Mouse (Mus musculus): ENCODE results near the gene Abi3.
A peak's percentile ranks its signal among the peaks of the same experiment; 100 is the strongest.

Abi3 gene

GRCm38 (mm10) chr11:95826317-95827167, 15.7 kb downstream of the Abi3 start:
- no peak for DNase-seq (ENCODE audit: low read depth, low spot score)

GRCm38 (mm10) chr11:95825625-95826024, 16.7 kb downstream of the Abi3 start:
- DNase-seq (ENCODE audit: low read depth, low spot score): no peak

GRCm38 (mm10) chr11:95824877-95825243, 17.4 kb downstream of the Abi3 start:
- no peak for DNase-seq (ENCODE audit: low read depth, low spot score)

DNA sequence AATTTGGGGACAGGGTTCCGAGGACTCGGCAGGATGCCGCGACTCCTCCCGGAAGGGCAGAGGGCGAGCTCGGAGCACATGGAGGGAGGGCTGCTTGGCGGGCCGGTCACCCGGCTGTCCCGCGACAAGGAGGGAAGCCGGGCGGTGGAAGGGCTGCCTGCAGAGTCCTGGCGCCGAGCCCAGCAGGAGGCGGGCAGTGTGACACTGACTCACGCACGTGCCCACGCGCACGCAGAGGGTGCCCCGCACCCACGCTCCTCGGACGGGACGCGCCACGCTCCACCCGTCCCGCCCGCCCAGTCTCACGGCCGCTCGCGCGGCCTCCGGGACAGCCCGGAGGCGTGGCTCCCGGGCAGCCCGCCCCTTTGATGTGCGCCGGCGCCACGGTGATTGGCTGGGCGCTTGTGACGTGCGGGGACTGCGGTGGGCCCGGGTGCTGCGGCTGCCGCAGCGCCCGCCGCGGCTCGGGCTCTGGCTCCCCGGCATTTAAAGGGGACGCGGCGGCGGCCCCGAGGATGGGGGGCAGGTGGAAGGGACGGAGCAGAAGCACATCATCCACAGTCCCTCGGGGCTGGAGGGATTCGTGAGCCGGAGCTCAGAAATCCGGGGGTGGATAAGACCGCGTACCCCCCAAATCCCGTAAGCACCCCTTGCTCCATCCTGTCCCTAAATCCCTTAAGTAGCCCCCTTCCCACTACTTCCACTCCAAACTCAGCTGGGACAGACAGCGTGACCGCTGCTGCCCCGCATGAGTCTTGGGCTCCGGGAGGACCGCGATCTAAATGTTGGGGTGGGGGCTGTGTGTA, 18.0 kb downstream of the Abi3 start, which contains the start of gene Phospho1:
Gene Phospho1, plus strand, starts transcription at position 429 of the 806 bp plus-strand sequence.
- DNase-seq (ENCODE audit: low read depth, low spot score): peak; percentile 67

- no peak for DNase-seq (ENCODE audit: low read depth, low spot score)
Observed at GRCm38 (mm10) chr11:95822437-95822836, 19.8 kb downstream of the Abi3 start.

- DNase-seq (ENCODE audit: low read depth, low spot score): no peak
Observed at GRCm38 (mm10) chr11:95821511-95821910, 20.8 kb downstream of the Abi3 start.

- no peak for DNase-seq (ENCODE audit: low read depth, low spot score)
Observed at GRCm38 (mm10) chr11:95819138-95819537, 23.1 kb downstream of the Abi3 start.

- no peak for DNase-seq (ENCODE audit: low read depth, low spot score)
Observed at GRCm38 (mm10) chr11:95815412-95815811, 26.9 kb downstream of the Abi3 start.

GRCm38 (mm10) chr11:95814857-95815256, 27.4 kb downstream of the Abi3 start:
- no peak for DNase-seq (ENCODE audit: low read depth, low spot score)

DNA sequence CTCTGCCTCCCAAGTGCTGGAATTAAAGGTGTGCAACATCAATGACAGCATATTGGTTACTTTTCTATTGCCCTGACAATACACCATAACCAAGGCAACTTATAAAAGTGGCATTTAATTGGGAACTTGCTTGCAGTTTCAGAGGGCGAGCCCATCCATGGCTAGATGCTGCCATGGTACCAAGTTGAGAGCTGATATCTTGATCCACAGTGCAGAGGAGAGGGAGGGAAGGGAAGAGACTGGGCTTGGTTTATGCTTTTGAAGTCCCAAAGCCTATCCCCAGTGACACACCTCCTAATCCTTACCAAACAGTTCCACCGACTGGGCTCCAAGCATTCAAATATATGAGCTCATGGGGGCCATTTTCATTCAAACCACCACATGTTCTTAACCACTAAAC, 28.2 kb downstream of the Abi3 start:
- DNase-seq (ENCODE audit: low read depth, low spot score): no peak

DNA sequence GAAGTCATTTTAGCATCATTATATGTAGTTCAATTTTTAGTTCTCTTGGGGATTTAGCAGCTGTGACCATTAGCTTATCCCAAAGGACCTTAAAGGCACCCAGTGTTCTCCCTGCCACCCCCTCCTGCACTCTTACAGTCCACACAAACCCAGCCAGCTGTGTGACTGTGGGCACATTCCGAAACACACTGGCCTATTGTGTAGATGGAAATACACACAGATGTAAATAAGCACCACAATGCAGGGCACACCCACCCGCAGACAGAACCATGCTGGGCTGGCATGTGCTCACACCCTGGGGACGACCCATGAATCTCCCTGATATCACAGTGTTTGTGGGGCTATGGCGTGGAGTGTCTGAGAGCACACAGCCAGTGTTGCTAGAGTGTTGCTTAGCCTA, 30.1 kb downstream of the Abi3 start:
- DNase-seq (ENCODE audit: low read depth, low spot score): peak; percentile 43

DNA sequence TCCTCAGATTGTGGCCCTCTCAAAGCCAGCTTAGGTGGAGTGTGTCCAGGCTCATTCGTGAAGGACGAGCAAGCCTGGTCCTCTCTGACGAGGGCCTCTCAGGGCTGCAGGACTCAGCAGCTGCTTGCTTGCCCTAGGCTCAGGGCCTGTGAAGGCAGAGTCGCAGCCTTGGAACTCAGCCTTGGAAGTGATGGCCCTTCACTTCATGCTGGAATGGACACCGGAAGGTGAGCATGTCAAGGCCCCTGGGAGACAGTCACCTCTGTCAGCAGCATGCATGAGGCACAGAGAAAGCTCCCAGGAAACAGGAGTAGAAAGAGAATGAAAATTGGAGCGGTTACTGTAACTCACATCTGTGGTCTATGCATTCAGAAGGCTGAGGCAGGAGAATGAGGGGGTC, 30.5 kb downstream of the Abi3 start:
- no peak for DNase-seq (ENCODE audit: low read depth, low spot score)

GRCm38 (mm10) chr11:95810828-95811227, 31.4 kb downstream of the Abi3 start:
- no peak for DNase-seq (ENCODE audit: low read depth, low spot score)

DNA sequence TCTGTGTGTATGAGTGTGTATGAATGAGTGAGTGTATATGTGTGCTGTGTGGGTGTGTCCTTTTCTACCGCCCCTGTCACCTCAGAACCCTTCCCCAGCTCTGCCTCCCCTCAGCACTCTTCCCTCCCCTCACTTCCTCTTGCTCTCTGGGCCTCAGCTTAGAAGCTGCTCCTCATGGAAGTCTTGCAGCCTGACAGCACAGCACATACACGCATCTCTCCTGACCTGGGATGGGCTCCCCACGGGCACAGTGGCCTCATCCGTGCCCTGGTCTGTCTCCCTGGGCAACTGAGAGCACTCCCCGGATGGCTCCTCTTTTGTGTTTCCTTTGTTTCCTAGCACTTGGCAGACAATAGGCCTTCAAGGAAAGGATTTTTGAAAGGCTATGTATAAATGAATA, 32.7 kb downstream of the Abi3 start:
- no peak for DNase-seq (ENCODE audit: low read depth, low spot score)

DNA sequence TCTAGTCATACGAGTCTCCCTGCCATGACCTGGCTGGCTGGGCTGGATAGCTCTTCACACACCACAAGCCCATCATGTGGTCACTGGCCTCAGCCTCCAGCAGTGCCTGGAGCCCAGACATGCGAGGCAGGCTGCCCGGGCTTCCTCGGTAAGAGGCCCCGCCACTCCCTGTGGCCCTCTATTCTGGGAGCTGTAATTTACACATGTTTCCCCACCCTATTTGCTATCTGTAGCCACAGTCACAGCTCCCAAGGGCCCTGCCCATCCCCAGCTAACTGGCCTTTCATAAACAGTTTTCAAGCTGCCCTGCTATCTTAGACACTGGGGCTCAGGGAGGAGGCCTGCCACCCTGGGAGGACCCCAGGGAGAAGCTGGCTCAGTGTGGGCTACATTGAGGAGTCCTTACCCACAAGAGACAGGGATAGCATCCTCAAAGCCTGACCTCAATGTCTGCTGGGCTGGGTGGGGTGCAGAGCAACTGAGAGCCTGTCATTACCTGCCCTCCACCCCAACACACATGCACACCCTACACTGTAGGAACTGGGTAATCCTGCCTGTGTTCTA, 33.7 kb downstream of the Abi3 start:
- no peak for DNase-seq (ENCODE audit: low read depth, low spot score)

GRCm38 (mm10) chr11:95807884-95808283, 34.4 kb downstream of the Abi3 start:
- no peak for DNase-seq (ENCODE audit: low read depth, low spot score)

DNA sequence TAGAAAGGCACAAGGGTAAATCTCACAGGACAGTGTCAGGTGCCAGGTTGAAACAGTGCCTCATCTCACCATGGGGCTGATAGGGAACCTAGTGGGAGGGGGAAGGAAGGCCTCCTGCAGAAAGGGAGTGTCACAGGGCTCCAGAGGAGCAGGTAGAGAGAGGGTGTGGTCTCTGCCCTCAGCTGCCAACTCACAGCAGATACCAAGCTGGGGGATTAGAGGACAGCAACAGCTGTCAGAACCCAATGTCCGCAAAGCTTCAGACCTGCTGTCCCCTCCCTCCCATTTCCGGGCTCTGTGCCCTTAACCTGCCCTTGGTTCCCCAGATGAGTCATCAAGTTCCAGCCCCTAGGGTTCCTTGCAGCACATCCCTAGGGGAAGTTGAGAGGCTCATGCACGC, 36.7 kb downstream of the Abi3 start:
- DNase-seq (ENCODE audit: low read depth, low spot score): no peak

GRCm38 (mm10) chr11:95805010-95805409, 37.3 kb downstream of the Abi3 start:
- DNase-seq (ENCODE audit: low read depth, low spot score): no peak

GRCm38 (mm10) chr11:95795582-95795981, 46.7 kb downstream of the Abi3 start:
- no peak for DNase-seq (ENCODE audit: low read depth, low spot score)

DNA sequence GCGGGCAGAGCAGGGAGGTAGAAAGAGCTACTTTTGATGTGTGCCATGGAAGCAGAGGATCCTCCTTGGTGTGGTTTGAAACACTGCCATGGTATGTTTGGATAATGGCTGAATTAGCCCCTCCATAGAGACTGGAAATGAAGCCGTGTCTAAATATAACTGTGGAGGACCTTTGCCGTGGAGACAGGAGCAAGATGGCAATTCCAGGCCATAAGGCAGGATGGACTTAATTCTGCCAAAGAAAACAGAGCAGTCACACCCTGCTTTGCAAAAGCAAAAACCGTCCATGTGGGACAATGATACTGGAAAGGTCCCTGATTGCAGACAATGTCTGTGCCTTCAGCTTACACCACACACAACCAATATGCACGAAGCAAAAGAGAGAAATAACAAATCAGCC, 48.1 kb downstream of the Abi3 start:
- no peak for DNase-seq (ENCODE audit: low read depth, low spot score)

DNA sequence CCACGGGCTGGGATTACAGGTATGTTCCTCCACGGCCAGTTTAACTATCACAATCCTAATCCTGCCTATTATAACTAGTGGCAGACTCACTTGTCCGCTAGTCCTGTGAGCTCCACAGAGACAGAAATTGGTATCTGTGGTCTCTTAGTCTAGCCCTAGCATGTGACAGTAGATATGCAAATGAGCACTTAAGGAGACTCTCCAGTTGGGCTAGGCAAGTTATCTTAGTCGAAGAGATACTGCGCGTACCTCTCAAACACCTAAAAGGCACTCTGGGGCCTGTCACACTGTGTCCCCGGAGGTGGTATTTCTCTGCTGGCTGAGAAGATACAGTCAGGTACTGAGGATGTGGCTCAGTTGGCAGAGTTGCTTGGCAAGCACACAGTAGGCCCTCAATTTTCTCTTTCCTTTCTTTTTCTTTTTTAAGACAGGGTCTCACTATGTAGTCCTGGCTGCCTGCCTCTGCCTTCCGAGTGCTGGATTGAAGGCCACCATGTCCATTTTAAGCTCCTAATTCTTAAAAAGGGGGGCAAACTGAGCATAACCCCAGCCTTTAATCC, 49.2 kb downstream of the Abi3 start:
- no peak for DNase-seq (ENCODE audit: low read depth, low spot score)

DNA sequence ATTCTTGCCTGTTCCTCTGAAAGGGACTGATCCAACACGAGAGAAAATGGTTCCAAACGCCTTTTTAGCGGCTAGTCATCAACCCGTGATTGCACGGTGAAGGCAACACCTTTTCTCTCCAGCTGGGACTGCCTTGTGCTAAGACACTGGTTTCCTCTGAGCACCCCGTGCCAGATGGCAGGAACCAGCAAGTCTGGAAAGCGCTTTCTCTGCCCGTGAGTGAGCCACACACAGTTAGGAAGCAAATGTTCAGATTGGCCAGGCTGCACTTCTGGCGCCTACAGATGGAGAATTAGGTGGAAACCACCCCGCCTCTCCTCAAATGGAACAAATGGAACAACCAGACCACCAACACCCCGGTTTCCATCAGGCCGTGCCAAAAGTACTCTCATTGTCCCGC, 50.5 kb downstream of the Abi3 start:
- DNase-seq (ENCODE audit: low read depth, low spot score): peak; percentile 73
